Mouse (Mus musculus): ENCODE data around the gene Glod4.
"Not testable (repeated sequence)": the region's sequence is repeated elsewhere in the genome, so short reads cannot be mapped to it uniquely, and the experiment has no call there.

Glod4 gene

DNA sequence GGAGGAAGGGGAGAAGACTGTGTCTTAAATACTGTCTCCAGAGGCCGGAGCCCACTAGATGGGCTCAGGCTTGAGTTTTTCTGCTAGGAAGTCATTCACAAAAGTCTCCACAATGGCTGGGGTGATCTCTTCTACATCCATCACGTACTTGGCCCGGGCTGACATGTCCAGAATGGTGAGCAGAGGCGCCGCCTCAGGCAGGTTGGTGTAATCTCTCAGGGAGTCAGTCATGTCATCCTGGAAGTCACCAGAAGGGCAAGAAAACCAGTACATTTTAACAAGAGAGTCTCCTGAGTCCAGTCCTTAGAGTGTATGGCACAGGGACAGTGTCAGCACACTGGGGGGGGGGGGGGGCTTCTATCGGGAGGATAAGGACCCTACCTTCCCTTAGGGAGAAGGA, 15.0 kb upstream of the Glod4 start:
- no peak for DNase-seq (ENCODE audit: low read depth, low spot score)

DNA sequence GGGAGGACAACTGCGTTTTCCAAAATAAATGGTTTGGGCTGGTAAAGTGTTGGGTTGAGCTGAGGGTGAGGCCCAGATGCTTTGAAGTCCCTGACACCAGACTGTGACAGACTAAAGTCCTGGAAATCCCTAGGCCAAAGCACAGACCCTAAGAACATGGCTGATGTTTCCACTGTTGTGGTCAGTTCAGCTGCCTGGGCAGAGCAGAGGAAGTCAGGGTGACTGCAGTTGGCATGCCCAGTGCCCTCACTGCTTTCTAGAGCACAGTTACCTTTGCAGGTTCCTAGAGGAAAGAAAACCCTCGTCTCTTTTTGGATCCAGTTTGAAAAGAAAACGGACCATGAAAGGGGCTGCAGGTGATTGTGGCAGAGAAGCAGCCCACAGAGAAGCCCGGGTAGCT, 13.9 kb upstream of the Glod4 start:
- no peak for DNase-seq (ENCODE audit: low read depth, low spot score)

- no peak for DNase-seq (ENCODE audit: low read depth, low spot score)
Observed at GRCm38 (mm10) chr11:76256129-76256528, 12.6 kb upstream of the Glod4 start.

- peak; percentile 37 for DNase-seq (ENCODE audit: low read depth, low spot score)
Observed at GRCm38 (mm10) chr11:76255431-76256001, 12.0 kb upstream of the Glod4 start.

DNA sequence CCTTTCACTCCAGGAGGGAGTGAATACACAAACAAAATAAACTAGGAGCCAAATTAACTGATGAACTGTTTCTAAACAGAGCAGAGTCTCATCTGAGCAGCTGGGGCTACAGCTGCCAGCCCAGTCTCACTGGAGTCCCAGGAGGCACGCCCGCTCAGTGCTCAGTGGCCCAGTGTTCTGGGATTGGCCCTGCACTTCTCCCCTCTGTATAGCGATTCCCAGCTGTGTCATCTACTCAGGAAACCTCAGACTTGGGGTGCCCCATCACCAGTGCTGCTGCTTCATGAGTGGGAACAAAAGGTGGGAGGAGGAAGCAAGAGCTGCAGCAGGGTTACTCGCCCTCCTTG, 10.4 kb upstream of the Glod4 start:
- no peak for DNase-seq (ENCODE audit: low read depth, low spot score)

- DNase-seq (ENCODE audit: low read depth, low spot score) = peak; percentile 72
Observed at GRCm38 (mm10) chr11:76253145-76253917, 9.8 kb upstream of the Glod4 start.

DNA sequence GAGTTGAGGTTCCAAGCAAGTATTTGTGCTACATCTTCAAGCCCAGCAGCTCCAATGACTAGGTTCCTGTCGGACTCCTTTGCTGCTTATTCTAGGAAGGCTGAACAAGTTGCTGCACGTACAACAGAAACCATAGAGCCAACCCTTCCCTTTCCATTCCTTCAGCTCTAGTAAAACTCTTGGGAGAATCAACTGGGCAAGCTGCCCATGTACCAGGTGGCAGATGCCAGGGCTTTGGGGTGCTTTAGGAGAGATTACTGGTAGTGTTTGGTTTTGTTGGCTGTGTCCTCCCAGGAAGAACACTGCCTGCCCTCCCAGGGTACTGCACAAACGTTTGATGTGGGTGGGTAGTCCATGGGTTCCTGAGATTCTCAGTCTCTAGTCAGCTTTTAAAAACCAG, 8.5 kb upstream of the Glod4 start:
- no peak for DNase-seq (ENCODE audit: low read depth, low spot score)

DNA sequence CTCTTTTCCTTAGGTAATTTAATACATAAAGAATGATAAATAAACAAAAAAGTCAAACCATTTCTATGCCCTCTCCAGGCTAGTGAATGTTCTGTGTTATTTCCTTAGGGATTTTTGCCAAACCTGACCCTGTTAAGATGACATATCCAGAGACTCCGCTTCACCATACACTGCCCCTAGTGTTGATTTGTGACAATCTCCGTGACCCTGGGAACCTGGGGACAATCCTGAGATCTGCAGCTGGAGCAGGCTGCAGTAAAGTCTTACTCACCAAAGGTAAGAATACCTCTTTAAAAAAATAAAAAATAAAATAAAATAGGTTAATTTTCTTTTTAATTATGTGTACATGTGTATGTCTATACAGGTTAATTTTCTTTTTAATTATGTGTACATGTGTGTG, 3.7 kb upstream of the Glod4 start:
- no peak for DNase-seq (ENCODE audit: low read depth, low spot score)

GRCm38 (mm10) chr11:76246439-76246838, 2.9 kb upstream of the Glod4 start:
- no peak for DNase-seq (ENCODE audit: low read depth, low spot score)

- no peak for DNase-seq (ENCODE audit: low read depth, low spot score)
Observed at GRCm38 (mm10) chr11:76243811-76244546, 454 bp upstream of the Glod4 start.

GRCm38 (mm10) chr11:76239750-76240149, 3.8 kb downstream of the Glod4 start:
- DNase-seq (ENCODE audit: low read depth, low spot score) = no peak

- no peak for DNase-seq (ENCODE audit: low read depth, low spot score)
Observed at GRCm38 (mm10) chr11:76236136-76236535, 7.4 kb downstream of the Glod4 start.

GRCm38 (mm10) chr11:76225051-76225450, 18.5 kb downstream of the Glod4 start:
- no peak for DNase-seq (ENCODE audit: low read depth, low spot score)

DNA sequence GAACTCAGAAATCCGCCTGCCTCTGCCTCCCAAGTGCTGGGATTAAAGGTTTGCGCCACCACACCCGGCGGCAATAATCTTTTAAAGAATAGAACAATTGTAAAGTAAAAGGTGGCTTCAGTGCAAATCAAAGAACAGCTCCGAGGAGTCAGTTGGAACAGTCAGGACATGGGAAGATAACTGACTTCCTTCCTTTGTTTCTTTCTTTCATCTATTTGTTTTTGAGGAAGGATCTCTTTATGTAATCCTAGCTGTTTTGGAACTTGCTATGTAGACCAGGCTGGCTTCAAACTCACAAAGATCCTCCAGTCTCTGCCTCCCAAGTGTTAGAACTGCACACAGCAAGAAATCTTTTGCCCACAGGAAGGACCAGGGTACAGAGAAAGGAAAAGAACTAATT, 18.9 kb downstream of the Glod4 start:
- DNase-seq (ENCODE audit: low read depth, low spot score) = no peak

DNA sequence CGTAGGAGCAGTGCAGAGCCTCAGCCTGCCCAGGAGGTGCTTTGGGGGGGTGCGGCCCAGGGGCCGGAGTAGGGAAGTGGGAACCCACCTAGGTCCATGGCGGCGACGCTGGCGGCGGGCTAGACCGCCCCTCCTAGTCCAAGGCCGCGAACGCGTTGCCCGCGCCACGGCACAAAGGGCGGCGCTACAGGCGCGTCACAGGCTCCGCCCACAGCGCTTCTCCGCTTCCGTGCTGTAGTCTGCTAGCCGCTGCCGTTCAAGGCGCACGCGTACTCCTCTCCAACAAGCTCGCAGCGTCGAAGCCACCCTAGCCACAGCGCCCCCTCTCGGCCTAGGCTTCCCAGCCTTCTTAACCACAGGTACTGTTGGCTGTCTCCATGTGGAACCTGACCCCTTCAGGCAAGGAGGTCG, 26.1 kb downstream of the Glod4 start, which contains the start of the genes Dbil5 and Gemin4:
Dbil5 (plus strand) TSS at position 219 of the 411 bp plus-strand sequence.
Gemin4 (minus strand) TSS at position 275 of the 411 bp plus-strand sequence.
- peak; percentile 96 for DNase-seq (ENCODE audit: low read depth, low spot score)

- peak; percentile 22 for DNase-seq (ENCODE audit: low read depth, low spot score)
Observed at GRCm38 (mm10) chr11:76216681-76217389, 26.7 kb downstream of the Glod4 start.

DNA sequence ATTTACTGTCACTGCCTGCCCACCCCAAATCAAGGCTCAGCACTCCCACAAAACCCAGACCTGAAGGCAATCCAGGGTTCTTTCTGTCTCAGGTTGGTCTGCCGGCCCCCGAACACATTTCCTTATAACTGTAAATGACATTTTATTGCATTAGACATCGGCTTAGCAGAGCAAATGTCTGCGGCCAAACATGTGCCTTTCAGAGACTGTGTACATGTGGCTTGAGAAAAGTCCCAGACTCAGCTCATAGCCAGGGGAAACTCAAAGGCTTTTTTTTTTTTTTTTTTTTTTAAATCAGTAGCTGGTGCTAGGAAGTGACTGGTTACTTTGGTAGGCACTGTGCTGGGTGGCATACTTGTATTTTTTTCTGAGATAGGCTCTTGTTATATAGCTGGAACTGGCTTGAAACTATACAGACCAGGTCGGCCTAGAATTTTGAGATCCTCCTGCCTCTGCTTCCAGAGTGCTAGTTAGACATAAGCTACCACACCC, 27.4 kb downstream of the Glod4 start:
- no peak for DNase-seq (ENCODE audit: low read depth, low spot score)

DNA sequence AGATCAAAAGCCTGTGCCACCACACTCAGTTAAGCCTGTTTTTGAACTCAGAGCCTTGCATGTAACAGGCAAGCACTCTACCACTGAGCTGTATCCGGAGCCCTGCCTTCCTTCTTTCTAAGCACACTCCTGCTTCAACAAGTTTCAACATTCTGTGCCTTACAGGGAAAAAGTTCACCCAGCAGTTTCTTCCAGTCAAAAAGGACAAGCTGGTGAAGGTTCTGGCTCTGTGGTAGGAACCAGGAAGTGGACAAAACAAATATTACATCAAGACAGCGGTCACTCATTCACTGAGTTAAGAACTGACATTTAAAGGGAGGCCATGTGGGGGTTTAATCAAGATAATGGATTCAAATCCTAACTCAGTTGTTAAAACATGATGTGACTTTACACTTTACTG, 28.5 kb downstream of the Glod4 start:
- no peak for DNase-seq (ENCODE audit: low read depth, low spot score)

GRCm38 (mm10) chr11:76213841-76214240, 29.7 kb downstream of the Glod4 start:
- DNase-seq (ENCODE audit: low read depth, low spot score) = no peak

- not testable (repeated sequence) for DNase-seq (ENCODE audit: low read depth, low spot score)
Observed at GRCm38 (mm10) chr11:76211595-76211994, 31.9 kb downstream of the Glod4 start.

DNA sequence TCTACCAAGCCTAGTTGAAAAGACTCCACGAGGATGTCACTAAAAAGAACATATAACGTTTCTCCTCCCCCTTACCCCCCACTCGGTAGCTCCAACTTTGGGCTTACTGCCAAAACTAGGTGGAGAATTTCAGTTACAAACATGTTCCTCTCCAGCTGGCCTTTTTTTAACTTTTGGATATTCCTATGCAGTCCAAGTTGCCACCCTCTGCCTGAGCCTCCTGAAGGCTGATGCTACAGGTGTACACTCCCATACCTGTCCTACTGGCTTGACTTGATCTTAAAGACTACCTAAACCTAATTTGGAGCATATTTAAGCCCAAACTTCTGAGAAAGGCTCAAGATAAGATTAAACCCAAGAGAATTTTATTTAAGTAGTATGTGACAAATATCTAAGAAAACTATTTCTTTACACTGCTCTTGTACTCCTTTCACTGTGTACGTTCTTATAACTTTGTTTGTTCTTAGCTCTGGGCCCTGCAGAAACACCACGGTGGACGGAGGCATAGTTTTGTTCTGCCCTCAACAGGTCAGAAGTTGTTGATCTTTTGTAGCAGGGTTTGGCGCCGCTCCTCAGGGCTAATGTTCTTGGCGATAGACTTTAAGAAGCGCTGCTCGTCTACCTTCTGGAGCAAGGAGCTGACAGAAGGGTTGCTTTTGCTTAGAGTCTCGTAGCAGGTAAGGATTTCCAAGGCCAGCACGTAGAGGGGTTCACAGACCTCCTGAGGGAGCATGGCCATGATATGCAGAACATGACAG, 33.1 kb downstream of the Glod4 start:
- no peak for DNase-seq (ENCODE audit: low read depth, low spot score)

Data from skeletal muscle tissue, adult 2 months (tissue).